Mouse (Mus musculus) hindbrain, postnatal 0 days (tissue): ENCODE measurements at regions not wholly inside any gene's neighbourhood (a gene's known extent, or its start where the extent isn't known, plus 50 kb on each side); places are given as distances from the start of the nearest gene placed in this dataset.

ENCODE experiments used
- ATAC-seq: fragments of 200-750 bp; cut with Nextera tagmentation; 2 replicates; pipeline ENCODE4 v1.8.0; 2017; ENCODE audit warnings: mild to moderate bottlenecking, moderate TSS enrichment, moderate library complexity
- DNase-seq: peaks from one replicate; pipeline ENCODE4 v3.0.0-alpha.2; 2015; ENCODE audit warnings: low spot score
- H3K27ac ChIP-seq: fragments of 300-500 bp; sonication (generic); 2 replicates; pipeline ENCODE4 v1.5.1; 2014; ENCODE audit warnings: mild to moderate bottlenecking
- H3K27me3 ChIP-seq: fragments of 300-500 bp; sonication (generic); 2 replicates; pipeline ENCODE4 v1.6.1; 2014; ENCODE audit warnings: low read length, mixed read lengths; ENCODE audit not compliant: insufficient read depth
- H3K36me3 ChIP-seq: fragments of 300-500 bp; sonication (generic); 2 replicates; pipeline ENCODE4 v1.6.1; 2014; ENCODE audit warnings: low read length, mixed read lengths; ENCODE audit not compliant: insufficient read depth
- H3K4me1 ChIP-seq: fragments of 300-500 bp; sonication (generic); 2 replicates; pipeline ENCODE4 v1.6.1; 2014; ENCODE audit warnings: antibody characterized with exemption, low read length, mixed read lengths; ENCODE audit not compliant: insufficient read depth
- H3K4me2 ChIP-seq: fragments of 300-500 bp; sonication (generic); 2 replicates; pipeline ENCODE4 v1.6.1; 2014; ENCODE audit warnings: low read depth, mild to moderate bottlenecking, low read length, moderate library complexity, mixed read lengths
- H3K4me3 ChIP-seq: fragments of 300-500 bp; sonication (generic); 2 replicates; pipeline ENCODE4 v1.5.1; 2014; ENCODE audit warnings: low read length
- H3K9ac ChIP-seq: fragments of 300-500 bp; sonication (generic); replicated peaks from 2 replicates; pipeline ENCODE4 v1.6.1; 2014; ENCODE audit warnings: mild to moderate bottlenecking, low read length, moderate library complexity, mixed read lengths
- H3K9me3 ChIP-seq: fragments of 300-500 bp; sonication (generic); 2 replicates; pipeline ENCODE4 v1.6.1; 2016; ENCODE audit warnings: low read length, mixed read lengths
- CTCF ChIP-seq: IDR thresholded peaks from 2 replicates; pipeline ENCODE4 v1.5.1; 2016; ENCODE audit warnings: antibody characterized with exemption, control low read depth, low read depth
- WGBS: fragments of 180-500 bp; shearing (Covaris S2); extraction: QIAGEN DNeasy Blood & Tissue Kit; methylation state at CpG from one replicate; pipeline ENCODE4 v1.1.7; 2014; 5-methylcytosine and 5-hydroxymethylcytosine counted together

GRCm38 (mm10) chr8:12501824-12502223 lies 71.0 kb upstream of the Spaca7 start:
- no peak for TF ChIP-seq CTCF
- Histone ChIP-seq H3K36me3 (no peaks in the 10 kb centered on the region), H3K9ac (no peak overlapping the region), H3K4me3 (no peak overlapping the region), H3K27me3 (peaks cover 21% of the 10 kb centered on the region), H3K4me1 (peaks cover 6% of the 10 kb centered on the region; the same call in 1 of the 2 replicates), H3K27ac (no peak overlapping the region), H3K9me3 (no peaks in the 10 kb centered on the region), H3K4me2 (peak overlapping the region; percentile 52)
- ATAC-seq (no peak; the same call in 1 of the 2 replicates), DNase-seq (no peak)
- WGBS, result 7% methylated on average over 11 of the region's 11 CpGs

- DNase-seq (no peak), ATAC-seq (peak; percentile 69)
- peak overlapping the region; percentile 20 for H3K4me3 ChIP-seq
- peaks cover 21% of the 10 kb centered on the region for H3K27me3 ChIP-seq
- H3K27ac ChIP-seq, result no peak overlapping the region
- peaks cover 6% of the 10 kb centered on the region; the same call in 1 of the 2 replicates for H3K4me1 ChIP-seq
- no peaks in the 10 kb centered on the region for H3K36me3 ChIP-seq
- 1% methylated on average over 22 of the region's 22 CpGs for WGBS
- no peaks in the 10 kb centered on the region for H3K9me3 ChIP-seq
- no peak for TF ChIP-seq CTCF
- no peak overlapping the region for H3K9ac ChIP-seq
- peak overlapping the region; percentile 52 for H3K4me2 ChIP-seq
These were observed 70.5 kb upstream of the Spaca7 start for GRCm38 (mm10) chr8:12502321-12502775.

- 22% methylated on average over 6 of the region's 6 CpGs for WGBS
- H3K27me3 ChIP-seq, result peaks cover 21% of the 10 kb centered on the region
- TF ChIP-seq CTCF, result no peak
- H3K36me3 ChIP-seq, result no peaks in the 10 kb centered on the region
- ATAC-seq, result no peak; the same call in 1 of the 2 replicates
- H3K9ac ChIP-seq, result no peak overlapping the region
- no peaks in the 10 kb centered on the region for H3K9me3 ChIP-seq
- peaks cover 6% of the 10 kb centered on the region; the same call in 1 of the 2 replicates for H3K4me1 ChIP-seq
- H3K27ac ChIP-seq, result no peak overlapping the region
- H3K4me2 ChIP-seq, result peak overlapping the region; percentile 52
- DNase-seq, result no peak
- H3K4me3 ChIP-seq, result peak overlapping the region; percentile 20; the same call in 1 of the 2 replicates
These were observed 70.0 kb upstream of the Spaca7 start for GRCm38 (mm10) chr8:12502856-12503255.

GRCm38 (mm10) chr8:12503344-12503743 lies 69.5 kb upstream of the Spaca7 start:
- H3K4me1 ChIP-seq, result peaks cover 6% of the 10 kb centered on the region; the same call in 1 of the 2 replicates
- 9% methylated on average over 14 of the region's 14 CpGs for WGBS
- H3K27ac ChIP-seq, result no peak overlapping the region
- no peak for TF ChIP-seq CTCF
- H3K9me3 ChIP-seq, result no peaks in the 10 kb centered on the region
- ATAC-seq, result no peak
- no peak for DNase-seq
- no peak overlapping the region for H3K9ac ChIP-seq
- H3K4me3 ChIP-seq, result no peak overlapping the region
- peaks cover 21% of the 10 kb centered on the region for H3K27me3 ChIP-seq
- no peak overlapping the region for H3K4me2 ChIP-seq
- no peaks in the 10 kb centered on the region for H3K36me3 ChIP-seq

GRCm38 (mm10) chr8:12504240-12504639 lies 68.6 kb upstream of the Spaca7 start:
- Histone ChIP-seq H3K27ac (no peak overlapping the region), H3K4me3 (no peak overlapping the region), H3K36me3 (no peaks in the 10 kb centered on the region), H3K27me3 (peaks cover 21% of the 10 kb centered on the region), H3K4me1 (peaks cover 6% of the 10 kb centered on the region; the same call in 1 of the 2 replicates), H3K9me3 (no peaks in the 10 kb centered on the region), H3K9ac (no peak overlapping the region), H3K4me2 (no peak overlapping the region)
- TF ChIP-seq CTCF, result no peak
- no peak for ATAC-seq
- no peak for DNase-seq
- WGBS, result 5% methylated on average over 11 of the region's 11 CpGs

GRCm38 (mm10) chr8:12504777-12505176 lies 68.1 kb upstream of the Spaca7 start:
- H3K27ac ChIP-seq, result no peak overlapping the region
- no peak for TF ChIP-seq CTCF
- no peaks in the 10 kb centered on the region for H3K9me3 ChIP-seq
- no peak overlapping the region for H3K4me3 ChIP-seq
- no peak for ATAC-seq
- 24% methylated on average over 3 of the region's 3 CpGs for WGBS
- no peaks in the 10 kb centered on the region for H3K36me3 ChIP-seq
- H3K4me1 ChIP-seq, result peaks cover 6% of the 10 kb centered on the region; the same call in 1 of the 2 replicates
- DNase-seq, result no peak
- H3K9ac ChIP-seq, result no peak overlapping the region
- peaks cover 21% of the 10 kb centered on the region for H3K27me3 ChIP-seq
- no peak overlapping the region for H3K4me2 ChIP-seq

- Histone ChIP-seq H3K4me2 (no peak overlapping the region), H3K9ac (no peak overlapping the region), H3K4me3 (no peak overlapping the region), H3K4me1 (no peaks in the 10 kb centered on the region), H3K9me3 (no peaks in the 10 kb centered on the region), H3K36me3 (no peaks in the 10 kb centered on the region), H3K27ac (no peak overlapping the region), H3K27me3 (peaks cover 4% of the 10 kb centered on the region)
- DNase-seq, result no peak
- TF ChIP-seq CTCF, result no peak
- WGBS, result 58% methylated on average over 2 of the region's 2 CpGs
- ATAC-seq, result no peak
These were observed 62.6 kb upstream of the Spaca7 start for GRCm38 (mm10) chr8:12510233-12510632.
